Comparison of ENCODE assay signal across 10 mouse cellular contexts in genomic region chr9:107923021-107923420, GRCm38 (mm10). TPM values are rescaled to one million over a fixed set of nuclear protein-coding genes. Genes with fewer than 3 reads are reported as not detected.
DNase-seq lines count a peak whose midpoint lies in the region; ATAC-seq and TF ChIP-seq lines count a peak whose summit lies in the region.
"Had no signal": no experiment of that assay in that cellular context is flagged by ENCODE, and none has a peak within 500 bp of the region (broad histone marks: within the 10 kb centered on the region; RNA-seq: fewer than 3 reads in every experiment).

No protein-coding gene starts in this region.

- H3K9me3 ChIP-seq in hindbrain, embryonic 11.5 days (ENCODE audit: control insufficient read depth, low read length) = no peaks in the 10 kb centered on the region
- H3K9me3 ChIP-seq in hindbrain, embryonic 10.5 days = no peaks in the 10 kb centered on the region
- H3K9me3 ChIP-seq in ES-E14 (ENCODE audit: control insufficient read depth, insufficient read depth, low read depth, low read length) = no peaks in the 10 kb centered on the region
- H3K9me3 ChIP-seq: embryonic facial prominence, embryonic 13.5 days had no signal

- no peak overlapping the region for H3K4me3 ChIP-seq in hindbrain, embryonic 11.5 days (ENCODE audit: low read depth, low read length)
- no peak overlapping the region for H3K4me3 ChIP-seq in hindbrain, embryonic 10.5 days
- no peak overlapping the region for H3K4me3 ChIP-seq in ES-E14 (ENCODE audit: insufficient read depth in 1 of 2, low read depth in 1 of 2, low read length in 2 of 2, poor library complexity in 1 of 2, severe bottlenecking in 1 of 2)
- H3K4me3 ChIP-seq in liver, adult 2 months (ENCODE audit: insufficient read depth, low read depth, low read length) = no peak overlapping the region
- H3K4me3 ChIP-seq: embryonic facial prominence, embryonic 13.5 days had no signal

- no peak overlapping the region for H3K9ac ChIP-seq in hindbrain, embryonic 11.5 days (ENCODE audit: low read depth, low read length)
- no peak overlapping the region for H3K9ac ChIP-seq in ES-E14 (ENCODE audit: insufficient read depth, low read depth, low read length, poor library complexity, severe bottlenecking)
- H3K9ac ChIP-seq in liver, adult 2 months (ENCODE audit: low read depth, low read length) = no peak overlapping the region
- H3K9ac ChIP-seq: embryonic facial prominence, embryonic 13.5 days had no signal

- 36% methylated on average over 7 of the region's 7 CpGs for WGBS in hindbrain, embryonic 11.5 days
- WGBS in hindbrain, embryonic 10.5 days = 28% methylated on average over 7 of the region's 7 CpGs
- 51% methylated on average over 7 of the region's 7 CpGs for WGBS in liver, adult 2 months

- no peaks in the 10 kb centered on the region for H3K27me3 ChIP-seq in hindbrain, embryonic 11.5 days (ENCODE audit: control insufficient read depth, insufficient read depth, low read length)
- H3K27me3 ChIP-seq in hindbrain, embryonic 10.5 days (ENCODE audit: insufficient read depth, poor library complexity, severe bottlenecking) = peaks cover 8% of the 10 kb centered on the region; the same call in 1 of the 2 replicates
- no peaks in the 10 kb centered on the region for H3K27me3 ChIP-seq in liver, adult 2 months (ENCODE audit: control insufficient read depth, insufficient read depth, low read length)
- H3K27me3 ChIP-seq: embryonic facial prominence, embryonic 13.5 days had no signal

- no peak for TF ChIP-seq POLR2A in liver, adult 2 months (IDR thresholded peaks at IDR 0.05; ENCODE audit: extremely low read depth, insufficient read depth, low read length)

- H3K36me3 ChIP-seq in hindbrain, embryonic 11.5 days (ENCODE audit: control insufficient read depth, insufficient read depth, low read length) = no peaks in the 10 kb centered on the region
- no peaks in the 10 kb centered on the region for H3K36me3 ChIP-seq in hindbrain, embryonic 10.5 days
- H3K36me3 ChIP-seq in ES-E14 (ENCODE audit: control insufficient read depth, insufficient read depth, low read length, poor library complexity, severe bottlenecking) = no peaks in the 10 kb centered on the region
- H3K36me3 ChIP-seq in liver, adult 2 months (ENCODE audit: control insufficient read depth, insufficient read depth, low read length) = no peaks in the 10 kb centered on the region
- H3K36me3 ChIP-seq: embryonic facial prominence, embryonic 13.5 days had no signal

- DNase-seq in hindbrain, embryonic 11.5 days (ENCODE audit: low spot score) = peak; percentile 45
- DNase-seq in hindbrain, embryonic 10.5 days (ENCODE audit: low spot score) = no peak
- DNase-seq in ES-E14 (ENCODE audit: low read depth, low spot score) = peak; percentile 60
- DNase-seq in embryo, embryonic 10.5 days (ENCODE audit: low spot score) = peak; percentile 43
- peak; percentile 9 for DNase-seq in liver, adult 2 months (ENCODE audit: extremely low read depth, low read depth, low spot score)
- peak; percentile 31 to 69 for DNase-seq in thymus, postnatal 10 days (ENCODE audit: low spot score in 2 of 2)
- no peak for DNase-seq in left cerebral cortex, adult 8-10 months (ENCODE audit: low spot score in 2 of 2)
- no peak for DNase-seq in right cerebral cortex, postnatal 25 days

- H3K79me2 ChIP-seq in liver, adult 2 months (ENCODE audit: control insufficient read depth, insufficient read depth, low read length) = no peaks in the 10 kb centered on the region

- no peak for ATAC-seq in hindbrain, embryonic 11.5 days (ENCODE audit: low FRiP score)

- TF ChIP-seq CTCF in liver, adult 2 months (IDR thresholded peaks at IDR 0.05; ENCODE audit: low read depth, low read length) = peak; percentile 88

- no peaks in the 10 kb centered on the region for H3K4me1 ChIP-seq in hindbrain, embryonic 11.5 days (replicated peaks; ENCODE audit: control insufficient read depth, insufficient read depth, low read length)
- H3K4me1 ChIP-seq in hindbrain, embryonic 10.5 days (replicated peaks) = peaks cover 43% of the 10 kb centered on the region
- H3K4me1 ChIP-seq in ES-E14 (ENCODE audit: control insufficient read depth in 2 of 2, insufficient read depth in 2 of 2, low read length in 2 of 2, poor library complexity in 1 of 2) = peaks cover 3 to 8% of the 10 kb centered on the region in 2 experiments; a peak in 2 of 4 replicates
- H3K4me1 ChIP-seq in liver, adult 2 months (ENCODE audit: control insufficient read depth, insufficient read depth, low read length) = no peaks in the 10 kb centered on the region

- in situ Hi-C loops in ES-E14 (cut with MboI; ENCODE audit: low sequenced_read_pairs in 2 of 2, unreplicated experiment in 2 of 2) = no loop called here

- no peak overlapping the region for H3K4me2 ChIP-seq in hindbrain, embryonic 11.5 days (replicated peaks; ENCODE audit: low read depth, low read length)
- H3K4me2 ChIP-seq: embryonic facial prominence, embryonic 13.5 days had no signal

- H3K27ac ChIP-seq in hindbrain, embryonic 11.5 days (ENCODE audit: low read depth, low read length) = no peak overlapping the region
- no peak overlapping the region for H3K27ac ChIP-seq in hindbrain, embryonic 10.5 days
- no peak overlapping the region for H3K27ac ChIP-seq in ES-E14 (ENCODE audit: insufficient read depth, low read depth, low read length, poor library complexity, severe bottlenecking)
- no peak overlapping the region for H3K27ac ChIP-seq in liver, adult 2 months (replicated peaks; ENCODE audit: insufficient read depth, low read depth, low read length)
- H3K27ac ChIP-seq: embryonic facial prominence, embryonic 13.5 days had no signal

TF ChIP-seq in ES-E14, 5 proteins besides CTCF, POLR2A, EP300 and RAD21:
- no peak for TF ChIP-seq CHD2 (IDR thresholded peaks at IDR 0.05; ENCODE audit: low read depth, low read length)
- no peak for TF ChIP-seq ZNF384 (IDR thresholded peaks at IDR 0.05; ENCODE audit: low read depth, low read length)
TF ChIP-seq in ES-E14: peak in this region for 0.

RNA-seq across cellular contexts. Expression of gene Actl11, which starts 5.2 kb away (rescaled TPM):
- not detected in 2 replicates for polyA plus RNA-seq in hindbrain, embryonic 11.5 days (2014; fragmentation: Nextera tagmentation; extraction: Ambion mirVana)
- polyA plus RNA-seq in hindbrain, embryonic 10.5 days (2016; fragmentation: Nextera tagmentation; extraction: Ambion mirVana) = not detected in 2 replicates
- not detected in 2 replicates for total RNA-seq in ES-E14 (2012; rRNA removed)
- total RNA-seq in liver, adult 2 months (2014; rRNA removed) = not detected in 2 replicates
- polyA plus RNA-seq in liver, adult 2 months (2012; rRNA removed) = not detected in 2 replicates
- not detected for total RNA-seq in left cerebral cortex, adult 8-10 months (2022)
- polyA plus RNA-seq: embryonic facial prominence, embryonic 13.5 days; lung, embryonic 16.5 days had no signal

RNA-seq across cellular contexts. Expression of gene Camkv, which starts 12.5 kb away (rescaled TPM):
- polyA plus RNA-seq in hindbrain, embryonic 11.5 days (2014; fragmentation: Nextera tagmentation; extraction: Ambion mirVana) = 3.6 and 4.5 TPM in 2 replicates
- polyA plus RNA-seq in hindbrain, embryonic 10.5 days (2016; fragmentation: Nextera tagmentation; extraction: Ambion mirVana) = 13.0 and 13.1 TPM in 2 replicates
- 21.5 and 41.5 TPM in 2 replicates for total RNA-seq in ES-E14 (2012; rRNA removed)
- 0.07 TPM in 1 of 2 replicates, not detected in the other for total RNA-seq in liver, adult 2 months (2014; rRNA removed)
- not detected in 2 replicates for polyA plus RNA-seq in liver, adult 2 months (2012; rRNA removed)
- 100 to 1,000 TPM; 372 to 403 (median 398) TPM for total RNA-seq in left cerebral cortex, adult 8-10 months (2022)

RNA-seq across cellular contexts. Expression of gene Mst1r, which starts 16.3 kb away (rescaled TPM):
- 0.31 and 0.60 TPM in 2 replicates for polyA plus RNA-seq in hindbrain, embryonic 11.5 days (2014; fragmentation: Nextera tagmentation; extraction: Ambion mirVana)
- 0.67 and 0.80 TPM in 2 replicates for polyA plus RNA-seq in hindbrain, embryonic 10.5 days (2016; fragmentation: Nextera tagmentation; extraction: Ambion mirVana)
- total RNA-seq in ES-E14 (2012; rRNA removed) = 0.22 and 0.37 TPM in 2 replicates
- 0.18 and 0.27 TPM in 2 replicates for total RNA-seq in liver, adult 2 months (2014; rRNA removed)
- polyA plus RNA-seq in liver, adult 2 months (2012; rRNA removed) = 0.70 and 1.2 TPM in 2 replicates
- total RNA-seq in left cerebral cortex, adult 8-10 months (2022) = 1 to 10 TPM in 2 of 4 experiments, under 1 TPM in 2; 0.72 to 1.7 (median 1.0) TPM

RNA-seq across cellular contexts. Expression of gene Traip, which starts 26.9 kb away (rescaled TPM):
- 21.8 and 22.6 TPM in 2 replicates for polyA plus RNA-seq in hindbrain, embryonic 11.5 days (2014; fragmentation: Nextera tagmentation; extraction: Ambion mirVana)
- 24.3 and 35.3 TPM in 2 replicates for polyA plus RNA-seq in hindbrain, embryonic 10.5 days (2016; fragmentation: Nextera tagmentation; extraction: Ambion mirVana)
- 43.7 and 72.1 TPM in 2 replicates for total RNA-seq in ES-E14 (2012; rRNA removed)
- 0.18 and 0.40 TPM in 2 replicates for total RNA-seq in liver, adult 2 months (2014; rRNA removed)
- 0.12 and 0.21 TPM in 2 replicates for polyA plus RNA-seq in liver, adult 2 months (2012; rRNA removed)
- 10 to 100 TPM in 3 of 4 experiments, 1 to 10 TPM in 1; 8.6 to 11.9 (median 11.3) TPM for total RNA-seq in left cerebral cortex, adult 8-10 months (2022)

RNA-seq across cellular contexts. Expression of gene Mon1a, which starts 35.1 kb away (rescaled TPM):
- polyA plus RNA-seq in hindbrain, embryonic 11.5 days (2014; fragmentation: Nextera tagmentation; extraction: Ambion mirVana) = 17.5 and 18.1 TPM in 2 replicates
- polyA plus RNA-seq in hindbrain, embryonic 10.5 days (2016; fragmentation: Nextera tagmentation; extraction: Ambion mirVana) = 13.4 and 16.6 TPM in 2 replicates
- 4.7 and 5.4 TPM in 2 replicates for total RNA-seq in ES-E14 (2012; rRNA removed)
- total RNA-seq in liver, adult 2 months (2014; rRNA removed) = 9.2 and 12.4 TPM in 2 replicates
- polyA plus RNA-seq in liver, adult 2 months (2012; rRNA removed) = 29.2 and 29.6 TPM in 2 replicates
- 10 to 100 TPM; 23.7 to 27.5 (median 26.1) TPM for total RNA-seq in left cerebral cortex, adult 8-10 months (2022)

Comparison
In these comparisons a context has a peak if more than half of its experiments do, and no peak if none do; other contexts are left out.
1. DNase-seq: peak in hindbrain, embryonic 11.5 days (single experiment), ES-E14 (single experiment), embryo, embryonic 10.5 days (single experiment), liver, adult 2 months (single experiment) and thymus, postnatal 10 days (2 of 2); none in hindbrain, embryonic 10.5 days (single experiment), left cerebral cortex, adult 8-10 months (0 of 2) and right cerebral cortex, postnatal 25 days (single experiment).
2. RNA of gene Camkv, which starts 12.5 kb away (total RNA-seq): 372 to 403 TPM in left cerebral cortex, adult 8-10 months and 21.5 to 41.5 TPM in ES-E14; 0.07 TPM in liver, adult 2 months; every median in the first group is over 10 times any median in the second.